Mouse (Mus musculus): ENCODE data around the gene Zmym1. TPM values are rescaled to one million over a fixed set of nuclear protein-coding genes. Genes with fewer than 3 reads are reported as not detected.

The Zmym1 gene
- polyA plus RNA-seq (2015; fragmentation: Illumina TruSeq; extraction: RNeasy Lipid Tissue Mini Kit (QIAGEN cat#74804); ENCODE audit: insufficient read depth, low read depth, low replicate concordance) = 0.89 TPM

GRCm38 (mm10) chr4:127060585-127061290 is at the start of gene Zmym1:
Gene Zmym1, minus strand, starts transcription at chr4:127061152.

GRCm38 (mm10) chr4:127076875-127077548 is 16.1 kb upstream of the Zmym1 start, which contains the start of gene Zmym6:
Gene Zmym6, plus strand, starts transcription at chr4:127077383.

GRCm38 (mm10) chr4:127021151-127021945 is 39.6 kb downstream of the Zmym1 start, which contains the start of gene Sfpq:
Gene Sfpq, plus strand, starts transcription at chr4:127021324.

Other genes with a start within 250 kb of the Zmym1 start
- gene Zmym4, start 93.0 kb downstream of the Zmym1 start, polyA plus RNA-seq (2015; fragmentation: Illumina TruSeq; extraction: RNeasy Lipid Tissue Mini Kit (QIAGEN cat#74804); ENCODE audit: insufficient read depth, low read depth, low replicate concordance) = 3.5 TPM
- 55.3 TPM for gene Sfpq, start 39.8 kb downstream of the Zmym1 start, polyA plus RNA-seq (2015; fragmentation: Illumina TruSeq; extraction: RNeasy Lipid Tissue Mini Kit (QIAGEN cat#74804); ENCODE audit: insufficient read depth, low read depth, low replicate concordance)
- gene Zmym6, start 16.2 kb upstream of the Zmym1 start, polyA plus RNA-seq (2015; fragmentation: Illumina TruSeq; extraction: RNeasy Lipid Tissue Mini Kit (QIAGEN cat#74804); ENCODE audit: insufficient read depth, low read depth, low replicate concordance) = 7.0 TPM
- gene Tmem35b, start 62.5 kb upstream of the Zmym1 start, polyA plus RNA-seq (2015; fragmentation: Illumina TruSeq; extraction: RNeasy Lipid Tissue Mini Kit (QIAGEN cat#74804); ENCODE audit: insufficient read depth, low read depth, low replicate concordance) = 3.7 TPM
- gene Dlgap3, start 108.1 kb upstream of the Zmym1 start, polyA plus RNA-seq (2015; fragmentation: Illumina TruSeq; extraction: RNeasy Lipid Tissue Mini Kit (QIAGEN cat#74804); ENCODE audit: insufficient read depth, low read depth, low replicate concordance) = 0.48 TPM
- 9.0 TPM for gene Smim12, start 182.6 kb upstream of the Zmym1 start, polyA plus RNA-seq (2015; fragmentation: Illumina TruSeq; extraction: RNeasy Lipid Tissue Mini Kit (QIAGEN cat#74804); ENCODE audit: insufficient read depth, low read depth, low replicate concordance)

All from pancreas, adult 10 weeks (tissue).